Mouse (Mus musculus): Measurements from ENCODE around the gene Ttll3. TPM values are rescaled to one million over a fixed set of nuclear protein-coding genes. Genes with fewer than 3 reads are reported as not detected.

Ttll3 gene
- total and polyA plus RNA-seq, 3 experiments, result 5.7 to 11.2 TPM; not detected in 1

- Histone ChIP-seq H3K27ac (ENCODE audit: control insufficient read depth, low read depth, low read length) (no peak overlapping the region), H3K9me3 (replicated peaks; ENCODE audit: insufficient read depth, low read length) (no peaks in the 10 kb centered on the region), H3K79me2 (ENCODE audit: control insufficient read depth, insufficient read depth, low read length, poor library complexity) (peaks cover 8% of the 10 kb centered on the region), H3K27me3 (ENCODE audit: control insufficient read depth in 1 of 2, insufficient read depth in 2 of 2, low read length in 2 of 2) (no peaks in the 10 kb centered on the region), H3K9ac (ENCODE audit: control insufficient read depth, low read depth, low read length, poor library complexity, severe bottlenecking) (no peak overlapping the region), H3K4me1 (ENCODE audit: control insufficient read depth in 1 of 2, insufficient read depth in 2 of 2, low read length in 2 of 2) (peaks cover 0 to 6% of the 10 kb centered on the region in 2 experiments; a peak in 2 of 4 replicates), H3K36me3 (ENCODE audit: control insufficient read depth in 1 of 2, insufficient read depth in 2 of 2, low read length in 2 of 2) (peaks cover 0 to 4% of the 10 kb centered on the region in 2 experiments; a peak in 2 of 4 replicates), H3K4me3 (ENCODE audit: control insufficient read depth in 1 of 2, insufficient read depth in 1 of 2, low read depth in 2 of 2, low read length in 2 of 2) (no peak overlapping the region)
- peak; percentile 30 for DNase-seq (ENCODE audit: low read depth, low spot score)
- TF ChIP-seq NRF1 (IDR thresholded peaks at IDR 0.05; ENCODE audit: insufficient read depth, low read depth, low read length, poor library complexity, severe bottlenecking) (no peak), MAFK (IDR thresholded peaks at IDR 0.05; ENCODE audit: borderline replicate concordance, low read depth, low read length) (no peak), MAZ (IDR thresholded peaks at IDR 0.05; ENCODE audit: low read depth, low read length) (no peak), GABPA (IDR thresholded peaks at IDR 0.05; ENCODE audit: low read depth, low read length) (no peak), KAT2A (conservative IDR thresholded peaks at IDR 0.05; ENCODE audit: low read depth, low read length) (no peak), UBTF (IDR thresholded peaks at IDR 0.05; ENCODE audit: borderline replicate concordance, insufficient read depth, low read depth, low read length) (no peak), TBP (IDR thresholded peaks at IDR 0.05; ENCODE audit: low read depth, low read length) (no peak), USF2 (IDR thresholded peaks at IDR 0.05; ENCODE audit: borderline replicate concordance in 1 of 2, insufficient read depth in 1 of 2, low read depth in 1 of 2, low read length in 2 of 2) (no peak), CHD2 (IDR thresholded peaks at IDR 0.05; ENCODE audit: low read length) (no peak), ELF1 (IDR thresholded peaks at IDR 0.05; ENCODE audit: low read depth, low read length) (no peak), SMC3 (IDR thresholded peaks at IDR 0.05; ENCODE audit: low read depth, low read length) (0 out of 2 replicates have a peak, but pooled peaks have one; percentile 3), POLR2AphosphoS2 (IDR thresholded peaks at IDR 0.05; ENCODE audit: low read length) (no peak), ETS1 (IDR thresholded peaks at IDR 0.05; ENCODE audit: low read depth, low read length) (no peak), ZC3H11A (IDR thresholded peaks at IDR 0.05; ENCODE audit: low read depth, low read length) (no peak), POLR2A (IDR thresholded peaks at IDR 0.05; ENCODE audit: control insufficient read depth in 1 of 2, insufficient read depth in 1 of 2, low read depth in 1 of 2, low read length in 2 of 2, poor library complexity in 1 of 2) (no peak), CTCF (IDR thresholded peaks at IDR 0.05 in 2 of 3, conservative IDR thresholded peaks at IDR 0.05 in 1 of 3; ENCODE audit: control insufficient read depth in 1 of 3, insufficient read depth in 1 of 3, low read depth in 2 of 3, low read length in 3 of 3, poor library complexity in 1 of 3, severe bottlenecking in 1 of 3) (no peak), MAX (IDR thresholded peaks at IDR 0.05; ENCODE audit: low read length) (no peak), MYC (IDR thresholded peaks at IDR 0.05; ENCODE audit: low read depth, low read length) (no peak), E2F4 (IDR thresholded peaks at IDR 0.05; ENCODE audit: borderline replicate concordance, low read depth, low read length) (no peak), USF1 (IDR thresholded peaks at IDR 0.05; ENCODE audit: low read depth, low read length) (no peak), ZNF384 (IDR thresholded peaks at IDR 0.05; ENCODE audit: low read depth, low read length) (no peak), ZMIZ1 (IDR thresholded peaks at IDR 0.05; ENCODE audit: low read depth, low read length) (no peak), TCF12 (IDR thresholded peaks at IDR 0.05; ENCODE audit: low read depth, low read length) (0 out of 2 replicates have a peak, but pooled peaks have one; percentile 19), MEF2A (IDR thresholded peaks at IDR 0.05; ENCODE audit: extremely low read depth, insufficient replicate concordance, low read depth, low read length, poor library complexity, severe bottlenecking) (no peak), GATA1 (IDR thresholded peaks at IDR 0.05; ENCODE audit: low read depth, low read length) (no peak), NELFE (IDR thresholded peaks at IDR 0.05; ENCODE audit: low read depth, low read length) (no peak), BHLHE40 (IDR thresholded peaks at IDR 0.05; ENCODE audit: borderline replicate concordance, low read depth, low read length) (no peak), TAL1 (IDR thresholded peaks at IDR 0.05; ENCODE audit: low read length) (peak; percentile 21; the same call in 1 of the 2 replicates), EP300 (IDR thresholded peaks at IDR 0.05; ENCODE audit: low read depth in 1 of 2, low read length in 2 of 2) (0 out of 4 replicates have a peak, but pooled peaks of 1 of the 2 experiments have one; percentile 10), MXI1 (IDR thresholded peaks at IDR 0.05; ENCODE audit: low read depth, low read length) (no peak)
Measured at GRCm38 (mm10) chr6:113373491-113373890, 15.6 kb upstream of the Ttll3 start.
